Mouse (Mus musculus): ENCODE measurements at regions not wholly inside any gene's neighbourhood (a gene's known extent, or its start where the extent isn't known, plus 50 kb on each side); places are given as distances from the start of the nearest gene placed in this dataset.

DNA sequence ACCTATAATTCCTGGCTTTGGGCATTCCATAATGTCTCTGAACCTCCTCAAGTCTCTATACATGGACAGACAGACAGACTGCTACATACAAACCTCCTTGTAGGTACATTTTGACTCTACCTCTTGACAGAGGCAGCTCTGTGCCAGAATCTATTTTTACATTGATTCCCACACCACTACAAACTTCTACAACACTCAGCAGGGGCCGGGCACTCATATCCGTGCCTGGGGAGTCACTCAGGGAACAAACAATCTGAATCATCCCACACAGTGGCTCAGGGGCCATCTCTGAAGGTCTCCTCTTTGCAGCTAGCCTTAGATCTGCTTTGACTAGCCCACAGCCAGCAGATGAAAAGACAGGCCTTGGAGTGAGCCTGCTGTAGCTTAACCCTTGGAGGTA is 221.9 kb upstream of the Cblb start:
- WGBS, result 75% methylated on average over 2 of the region's 2 CpGs
- no peak for ATAC-seq (ENCODE audit: low FRiP score)
- Histone ChIP-seq H3K4me2 (ENCODE audit: low read depth, low read length, poor library complexity, severe bottlenecking) (no peak overlapping the region), H3K27ac (ENCODE audit: low read depth, low read length) (no peak overlapping the region), H3K36me3 (ENCODE audit: insufficient read depth, low read length) (no peaks in the 10 kb centered on the region), H3K4me1 (ENCODE audit: insufficient read depth, low read length) (no peaks in the 10 kb centered on the region), H3K9me3 (ENCODE audit: low read length) (no peaks in the 10 kb centered on the region), H3K4me3 (ENCODE audit: low read depth, low read length) (no peak overlapping the region), H3K27me3 (ENCODE audit: insufficient read depth, low read length) (no peaks in the 10 kb centered on the region), H3K9ac (replicated peaks; ENCODE audit: low read length, poor library complexity, severe bottlenecking) (no peak overlapping the region)
- no peak for TF ChIP-seq CTCF (IDR thresholded peaks at IDR 0.05)
- no peak for DNase-seq (ENCODE audit: low spot score)

DNA sequence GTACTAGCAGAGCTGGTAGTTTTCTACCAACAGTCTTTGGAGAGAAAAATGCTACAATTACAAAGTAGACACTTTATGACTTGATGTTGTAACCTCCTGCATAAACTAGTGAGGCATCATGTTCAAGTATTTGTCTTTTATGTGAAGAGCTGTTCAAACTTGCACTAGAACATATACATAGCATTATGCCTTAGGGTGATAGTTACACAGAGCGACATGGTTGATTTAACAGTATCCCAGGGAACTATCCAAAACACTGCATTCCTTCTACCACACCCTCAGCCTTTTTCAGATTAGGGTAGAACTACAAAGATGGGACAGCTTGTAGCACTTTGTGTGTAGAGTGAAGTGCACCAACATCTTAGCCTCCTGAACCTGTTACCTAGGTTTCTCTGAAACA is 220.0 kb upstream of the Cblb start:
- no peak overlapping the region for H3K27ac ChIP-seq (ENCODE audit: low read depth, low read length)
- 89% methylated on average over 1 of the region's 1 CpGs for WGBS
- no peaks in the 10 kb centered on the region for H3K36me3 ChIP-seq (ENCODE audit: insufficient read depth, low read length)
- no peak overlapping the region for H3K9ac ChIP-seq (replicated peaks; ENCODE audit: low read length, poor library complexity, severe bottlenecking)
- no peaks in the 10 kb centered on the region for H3K4me1 ChIP-seq (ENCODE audit: insufficient read depth, low read length)
- no peak overlapping the region for H3K4me3 ChIP-seq (ENCODE audit: low read depth, low read length)
- H3K27me3 ChIP-seq (ENCODE audit: insufficient read depth, low read length), result no peaks in the 10 kb centered on the region
- DNase-seq (ENCODE audit: low spot score) (no peak), ATAC-seq (ENCODE audit: low FRiP score) (no peak)
- H3K4me2 ChIP-seq (ENCODE audit: low read depth, low read length, poor library complexity, severe bottlenecking), result no peak overlapping the region
- H3K9me3 ChIP-seq (ENCODE audit: low read length), result no peaks in the 10 kb centered on the region
- no peak for TF ChIP-seq CTCF (IDR thresholded peaks at IDR 0.05)

DNA sequence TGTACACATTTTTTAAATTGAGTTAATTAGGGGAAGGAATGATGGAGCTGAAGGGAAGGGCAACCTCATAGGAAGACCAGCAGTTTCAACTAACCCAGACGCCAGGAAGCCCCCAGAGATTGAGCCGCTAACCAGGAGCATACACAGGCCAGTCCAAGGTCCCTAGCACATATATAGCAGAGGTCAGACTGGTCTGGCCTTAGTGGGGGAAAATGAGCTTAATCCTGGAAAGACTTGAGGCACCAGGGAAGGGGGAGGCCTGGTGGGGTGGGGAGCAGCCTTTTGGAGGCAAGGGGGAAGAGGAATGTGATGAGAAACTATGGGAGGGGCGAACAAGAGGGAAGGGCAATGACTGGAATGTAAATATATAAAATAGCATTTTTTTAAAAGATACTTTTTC is 188.3 kb upstream of the Cblb start:
- ATAC-seq (ENCODE audit: low FRiP score) (no peak), DNase-seq (ENCODE audit: low spot score) (no peak)
- Histone ChIP-seq H3K4me1 (ENCODE audit: insufficient read depth, low read length) (no peaks in the 10 kb centered on the region), H3K27ac (ENCODE audit: low read depth, low read length) (no peak overlapping the region), H3K27me3 (ENCODE audit: insufficient read depth, low read length) (no peaks in the 10 kb centered on the region), H3K9ac (replicated peaks; ENCODE audit: low read length, poor library complexity, severe bottlenecking) (no peak overlapping the region), H3K4me2 (ENCODE audit: low read depth, low read length, poor library complexity, severe bottlenecking) (no peak overlapping the region), H3K36me3 (ENCODE audit: insufficient read depth, low read length) (no peaks in the 10 kb centered on the region), H3K9me3 (ENCODE audit: low read length) (no peaks in the 10 kb centered on the region), H3K4me3 (ENCODE audit: low read depth, low read length) (no peak overlapping the region)
- WGBS, result 73% methylated on average over 3 of the region's 3 CpGs
- TF ChIP-seq CTCF (IDR thresholded peaks at IDR 0.05), result no peak

DNA sequence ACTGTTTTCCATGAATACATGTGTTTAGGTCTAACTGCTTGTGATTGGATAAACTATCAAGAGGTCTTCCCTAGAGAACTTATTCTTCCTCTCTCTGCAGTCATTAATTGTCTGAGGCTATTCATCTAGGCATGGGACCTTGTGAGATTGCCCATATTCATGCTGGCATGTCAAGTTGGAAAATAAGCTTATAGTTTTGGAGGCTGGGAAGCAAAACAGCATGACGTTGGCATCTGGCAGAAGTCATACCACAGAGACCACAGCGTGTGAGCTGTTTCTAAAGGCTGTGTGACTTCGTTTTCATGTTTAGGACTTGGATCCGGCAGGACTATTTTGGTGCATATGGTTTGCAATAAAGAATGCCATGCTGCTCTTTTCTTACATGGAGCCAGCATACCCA is 185.5 kb upstream of the Cblb start:
- no peak overlapping the region for H3K9ac ChIP-seq (replicated peaks; ENCODE audit: low read length, poor library complexity, severe bottlenecking)
- no peaks in the 10 kb centered on the region for H3K9me3 ChIP-seq (ENCODE audit: low read length)
- no peaks in the 10 kb centered on the region for H3K27me3 ChIP-seq (ENCODE audit: insufficient read depth, low read length)
- H3K4me2 ChIP-seq (ENCODE audit: low read depth, low read length, poor library complexity, severe bottlenecking), result no peak overlapping the region
- DNase-seq (ENCODE audit: low spot score) (peak; percentile 73), ATAC-seq (ENCODE audit: low FRiP score) (no peak)
- no peak for TF ChIP-seq CTCF (IDR thresholded peaks at IDR 0.05)
- no peak overlapping the region for H3K27ac ChIP-seq (ENCODE audit: low read depth, low read length)
- H3K4me3 ChIP-seq (ENCODE audit: low read depth, low read length), result no peak overlapping the region
- no peaks in the 10 kb centered on the region for H3K4me1 ChIP-seq (ENCODE audit: insufficient read depth, low read length)
- no peaks in the 10 kb centered on the region for H3K36me3 ChIP-seq (ENCODE audit: insufficient read depth, low read length)
- 54% methylated on average over 4 of the region's 4 CpGs for WGBS

DNA sequence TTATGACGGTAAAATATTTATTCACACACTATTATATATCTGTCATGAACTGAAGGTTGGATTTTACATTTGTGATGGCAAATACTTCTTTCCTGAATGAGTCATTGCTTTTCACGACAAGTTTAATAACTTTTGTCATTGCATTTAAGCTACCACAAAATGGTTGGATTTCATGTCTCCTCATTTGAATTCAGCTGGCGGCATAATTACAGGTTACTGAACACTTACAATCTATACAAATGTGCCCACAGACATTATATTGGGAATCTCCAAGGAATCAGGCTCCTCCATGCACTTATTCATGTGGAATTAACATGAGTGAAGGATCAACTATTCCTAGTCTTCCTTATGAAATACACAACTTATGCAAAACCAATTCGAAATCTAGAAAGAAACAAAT is 150.3 kb upstream of the Cblb start:
- DNase-seq (ENCODE audit: low spot score) (no peak), ATAC-seq (ENCODE audit: low FRiP score) (no peak)
- Histone ChIP-seq H3K4me1 (ENCODE audit: insufficient read depth, low read length) (no peaks in the 10 kb centered on the region), H3K27me3 (ENCODE audit: insufficient read depth, low read length) (no peaks in the 10 kb centered on the region), H3K36me3 (ENCODE audit: insufficient read depth, low read length) (no peaks in the 10 kb centered on the region), H3K4me2 (ENCODE audit: low read depth, low read length, poor library complexity, severe bottlenecking) (no peak overlapping the region), H3K9me3 (ENCODE audit: low read length) (no peaks in the 10 kb centered on the region), H3K9ac (replicated peaks; ENCODE audit: low read length, poor library complexity, severe bottlenecking) (no peak overlapping the region), H3K27ac (ENCODE audit: low read depth, low read length) (no peak overlapping the region), H3K4me3 (ENCODE audit: low read depth, low read length) (no peak overlapping the region)
- 73% methylated on average over 4 of the region's 4 CpGs for WGBS
- no peak for TF ChIP-seq CTCF (IDR thresholded peaks at IDR 0.05)

DNA sequence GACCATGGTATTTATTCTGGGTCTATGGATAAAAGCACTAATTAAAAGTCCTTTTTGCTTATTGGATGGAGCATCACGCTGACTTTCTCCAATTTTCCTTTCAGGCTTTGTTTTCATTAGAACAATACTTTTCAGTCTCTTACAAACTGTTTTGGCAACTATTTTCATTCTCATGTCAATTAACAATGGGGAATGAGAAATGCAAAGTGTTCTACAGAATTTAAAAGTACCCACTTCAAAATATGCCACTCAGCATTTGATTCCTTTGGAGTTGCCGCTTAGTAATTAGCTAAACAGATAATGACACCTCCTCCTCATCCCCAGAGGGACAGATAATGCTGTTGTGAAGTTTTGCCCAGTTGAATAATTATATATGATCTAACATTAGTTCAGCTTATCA is 149.9 kb upstream of the Cblb start:
- no peak for ATAC-seq (ENCODE audit: low FRiP score)
- TF ChIP-seq CTCF (IDR thresholded peaks at IDR 0.05), result no peak
- Histone ChIP-seq H3K4me2 (ENCODE audit: low read depth, low read length, poor library complexity, severe bottlenecking) (no peak overlapping the region), H3K4me1 (ENCODE audit: insufficient read depth, low read length) (no peaks in the 10 kb centered on the region), H3K27ac (ENCODE audit: low read depth, low read length) (no peak overlapping the region), H3K27me3 (ENCODE audit: insufficient read depth, low read length) (no peaks in the 10 kb centered on the region), H3K36me3 (ENCODE audit: insufficient read depth, low read length) (no peaks in the 10 kb centered on the region), H3K9me3 (ENCODE audit: low read length) (no peaks in the 10 kb centered on the region), H3K9ac (replicated peaks; ENCODE audit: low read length, poor library complexity, severe bottlenecking) (no peak overlapping the region), H3K4me3 (ENCODE audit: low read depth, low read length) (no peak overlapping the region)
- WGBS, result 63% methylated on average over 2 of the region's 2 CpGs
- DNase-seq (ENCODE audit: low spot score), result no peak

DNA sequence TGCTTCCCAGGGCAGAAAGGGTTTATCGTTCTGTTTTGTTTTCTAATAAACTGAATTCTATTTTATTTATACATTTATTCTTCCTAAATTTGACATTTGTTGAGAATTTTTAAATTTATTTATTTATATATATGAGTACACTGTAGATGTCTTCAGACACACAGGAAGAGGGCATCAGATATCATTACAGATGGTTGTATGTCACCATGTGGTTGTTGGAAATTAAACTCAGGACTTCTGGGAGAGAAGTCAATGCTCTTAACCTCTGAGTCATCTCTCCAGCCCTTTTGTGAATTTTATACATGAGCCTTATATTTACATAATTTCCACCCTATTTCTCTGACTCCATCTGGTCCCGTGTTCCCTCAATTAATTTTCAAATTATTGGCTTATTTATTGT is 147.2 kb upstream of the Cblb start:
- Histone ChIP-seq H3K4me1 (ENCODE audit: insufficient read depth, low read length) (no peaks in the 10 kb centered on the region), H3K4me2 (ENCODE audit: low read depth, low read length, poor library complexity, severe bottlenecking) (no peak overlapping the region), H3K9me3 (ENCODE audit: low read length) (no peaks in the 10 kb centered on the region), H3K27ac (ENCODE audit: low read depth, low read length) (no peak overlapping the region), H3K27me3 (ENCODE audit: insufficient read depth, low read length) (no peaks in the 10 kb centered on the region), H3K36me3 (ENCODE audit: insufficient read depth, low read length) (no peaks in the 10 kb centered on the region), H3K9ac (replicated peaks; ENCODE audit: low read length, poor library complexity, severe bottlenecking) (no peak overlapping the region), H3K4me3 (ENCODE audit: low read depth, low read length) (no peak overlapping the region)
- ATAC-seq (ENCODE audit: low FRiP score) (no peak), DNase-seq (ENCODE audit: low spot score) (no peak)
- WGBS, result 80% methylated on average over 2 of the region's 2 CpGs
- TF ChIP-seq CTCF (IDR thresholded peaks at IDR 0.05), result no peak

Measured in midbrain, postnatal 0 days (tissue).